Mouse (Mus musculus) cerebellum, adult 9-10 months (tissue): Measurements from ENCODE around the gene Smg6.

Source experiments
- DNase-seq: peaks from one replicate; pipeline ENCODE4 v3.0.0; 2022

The Smg6 gene

GRCm38 (mm10) chr11:75119841-75120240 is 194.2 kb downstream of the Smg6 start:
- no peak for DNase-seq

- DNase-seq = no peak
Observed at GRCm38 (mm10) chr11:75121348-75121747, 195.7 kb downstream of the Smg6 start.

GRCm38 (mm10) chr11:75124406-75124805 is 198.8 kb downstream of the Smg6 start:
- DNase-seq = no peak

- DNase-seq = no peak
Observed at GRCm38 (mm10) chr11:75126384-75126783, 200.8 kb downstream of the Smg6 start.

- no peak for DNase-seq
Observed at GRCm38 (mm10) chr11:75129481-75129880, 203.9 kb downstream of the Smg6 start.

GRCm38 (mm10) chr11:75131300-75131699 is 205.7 kb downstream of the Smg6 start:
- DNase-seq = no peak

GRCm38 (mm10) chr11:75132278-75132677 is 206.7 kb downstream of the Smg6 start:
- DNase-seq = peak; percentile 89

GRCm38 (mm10) chr11:75133391-75133790 is 207.8 kb downstream of the Smg6 start:
- peak; percentile 74 for DNase-seq

- no peak for DNase-seq
Observed at GRCm38 (mm10) chr11:75133951-75134350, 208.3 kb downstream of the Smg6 start.

- no peak for DNase-seq
Observed at GRCm38 (mm10) chr11:75134485-75135068, 209.0 kb downstream of the Smg6 start.

- no peak for DNase-seq
Observed at GRCm38 (mm10) chr11:75135358-75135757, 209.7 kb downstream of the Smg6 start.

GRCm38 (mm10) chr11:75136666-75137398 is 211.2 kb downstream of the Smg6 start:
- no peak for DNase-seq

GRCm38 (mm10) chr11:75139122-75139963 is 213.7 kb downstream of the Smg6 start:
- DNase-seq = no peak

- no peak for DNase-seq
Observed at GRCm38 (mm10) chr11:75140431-75140830, 214.8 kb downstream of the Smg6 start.

GRCm38 (mm10) chr11:75141038-75141437 is 215.4 kb downstream of the Smg6 start:
- no peak for DNase-seq

- DNase-seq = no peak
Observed at GRCm38 (mm10) chr11:75141913-75142312, 216.3 kb downstream of the Smg6 start.

- DNase-seq = no peak
Observed at GRCm38 (mm10) chr11:75142749-75143148, 217.1 kb downstream of the Smg6 start.

GRCm38 (mm10) chr11:75145841-75146240 is 220.2 kb downstream of the Smg6 start:
- DNase-seq = no peak

- no peak for DNase-seq
Observed at GRCm38 (mm10) chr11:75147106-75147845, 221.7 kb downstream of the Smg6 start.

GRCm38 (mm10) chr11:75147846-75148168 is 222.2 kb downstream of the Smg6 start:
- DNase-seq = no peak

GRCm38 (mm10) chr11:75148332-75149035 is 222.9 kb downstream of the Smg6 start:
- no peak for DNase-seq

- DNase-seq = no peak
Observed at GRCm38 (mm10) chr11:75150346-75150745, 224.7 kb downstream of the Smg6 start.
